Mouse (Mus musculus): ENCODE measurements at regions not wholly inside any gene's neighbourhood (a gene's known extent, or its start where the extent isn't known, plus 50 kb on each side); places are given as distances from the start of the nearest gene placed in this dataset.

DNA sequence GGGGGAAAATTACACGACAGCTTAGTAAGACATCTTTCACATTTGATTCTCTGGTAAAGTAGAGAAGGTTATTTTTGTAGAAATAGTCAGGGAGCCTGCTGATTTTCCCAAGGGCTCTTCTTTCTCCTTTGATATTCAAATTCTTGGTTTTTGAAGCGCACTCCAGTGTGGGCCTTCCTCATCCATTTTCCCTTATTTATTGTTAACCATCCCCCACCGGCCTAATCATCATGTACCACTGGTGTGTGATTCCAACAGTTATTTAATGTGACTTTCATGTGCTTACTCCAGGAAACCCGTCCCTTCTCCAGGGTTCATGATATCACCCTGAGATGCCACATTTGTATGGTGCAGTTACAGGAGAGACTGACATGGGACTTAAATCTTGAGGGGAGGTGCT, 114.0 kb upstream of the Epha4 start:
- DNase-seq (ENCODE audit: low spot score in 2 of 2) = no peak
- intact Hi-C loops (cut with DNase I) = no loop called here

DNA sequence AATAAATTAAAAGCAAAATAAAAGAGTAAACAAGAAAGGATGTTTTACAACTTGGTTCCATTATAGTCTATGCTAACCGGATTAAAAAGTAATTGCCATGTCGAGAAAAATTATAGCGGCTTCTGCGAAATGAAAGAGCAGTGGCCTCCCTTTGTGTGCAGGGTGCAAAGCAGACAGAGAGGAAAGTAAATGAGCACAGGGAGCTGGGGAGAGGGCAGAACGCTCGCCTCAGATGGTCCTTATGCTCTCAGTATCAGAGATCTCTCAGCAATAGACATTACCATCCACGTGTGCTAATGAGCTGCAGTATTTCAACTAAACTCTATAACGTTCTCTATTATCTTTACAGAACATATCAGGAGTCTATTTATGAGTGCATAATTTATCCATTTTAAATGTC, 102.6 kb upstream of the Epha4 start:
- intact Hi-C loops (cut with DNase I) = no loop called here
- no peak for DNase-seq (ENCODE audit: low spot score in 2 of 2)

GRCm38 (mm10) chr1:77600509-77600908, 85.6 kb upstream of the Epha4 start:
- intact Hi-C loops (cut with DNase I) = no loop called here

DNA sequence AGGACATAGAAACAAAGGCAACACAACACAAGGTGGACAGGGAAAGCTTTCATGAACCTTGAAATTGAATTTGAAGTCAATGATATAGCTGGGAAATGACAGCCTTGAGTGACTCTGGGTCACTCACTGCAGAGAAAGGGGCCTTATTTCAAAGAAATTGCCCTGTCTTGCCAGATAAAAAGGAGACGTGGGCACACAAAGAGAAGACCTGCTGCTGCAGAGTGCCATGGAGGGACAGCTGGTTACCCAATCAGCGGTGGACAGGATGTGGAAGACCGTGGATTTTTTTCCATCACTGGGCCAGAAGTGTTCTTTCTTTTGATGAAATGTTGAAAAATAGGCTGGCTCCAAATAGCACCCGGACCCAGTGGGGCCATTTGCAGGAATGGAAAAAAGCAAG, 77.8 kb upstream of the Epha4 start:
- no peak for DNase-seq (ENCODE audit: low spot score in 2 of 2)
- intact Hi-C loops (cut with DNase I) = no loop called here

More at GRCm38 (mm10) chr1:77600509-77600908, 85.6 kb upstream of the Epha4 start:
- no peak for DNase-seq (ENCODE audit: low spot score in 2 of 2)

GRCm38 (mm10) chr1:77592248-77592647, 77.4 kb upstream of the Epha4 start:
- no peak for DNase-seq (ENCODE audit: low spot score in 2 of 2)
- intact Hi-C loops (cut with DNase I) = no loop called here

DNA sequence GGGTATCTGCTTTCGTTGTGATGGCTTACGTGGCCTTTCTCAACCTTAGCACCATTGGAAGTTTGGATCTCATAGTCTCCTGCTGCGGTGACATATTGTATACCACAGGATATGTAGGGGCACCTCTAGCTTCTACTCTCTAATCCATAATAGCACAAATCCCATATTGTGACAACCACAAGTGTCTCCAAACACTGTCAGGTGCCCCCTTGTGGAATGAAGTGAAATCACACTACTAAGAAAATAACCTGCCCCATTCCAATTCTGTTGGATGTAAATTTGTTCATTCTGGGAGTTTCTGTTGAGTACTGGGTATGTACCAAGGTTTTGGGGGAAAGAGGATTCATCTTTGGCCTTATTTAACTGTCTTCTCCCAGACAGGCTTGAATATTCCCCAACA, 74.5 kb upstream of the Epha4 start:
- DNase-seq (ENCODE audit: low spot score in 2 of 2) = no peak
- intact Hi-C loops (cut with DNase I) = no loop called here

GRCm38 (mm10) chr1:77585520-77585919, 70.6 kb upstream of the Epha4 start:
- DNase-seq (ENCODE audit: low spot score in 2 of 2) = no peak
- intact Hi-C loops (cut with DNase I) = no loop called here

DNA sequence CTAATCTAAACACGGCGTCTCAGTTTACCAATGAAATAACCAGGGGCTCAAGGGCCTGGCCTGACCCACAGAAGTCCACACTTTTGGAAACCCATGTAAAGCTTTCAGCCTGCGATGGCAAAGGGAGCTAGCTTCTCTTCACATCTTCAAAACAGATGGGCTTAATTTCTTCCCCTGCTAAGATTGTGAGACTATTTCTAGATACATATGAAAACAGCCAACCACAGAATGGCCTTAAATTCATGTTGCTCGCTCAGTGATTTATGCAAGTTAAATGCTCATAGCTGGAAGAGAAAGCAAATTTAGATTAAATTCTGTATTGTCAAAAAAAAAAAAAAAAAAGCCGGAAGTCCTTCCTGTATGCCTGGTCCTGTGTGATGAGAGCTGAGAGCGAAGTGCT, 53.2 kb upstream of the Epha4 start:
- DNase-seq (ENCODE audit: low spot score in 2 of 2) = peak in 1 of 2 experiments; percentile 73
- intact Hi-C loops (cut with DNase I) = no loop called here

GRCm38 (mm10) chr1:77567657-77568056, 52.8 kb upstream of the Epha4 start:
- DNase-seq (ENCODE audit: low spot score in 2 of 2) = peak; percentile 43 to 70
- intact Hi-C loops (cut with DNase I) = no loop called here
